In the genomic region with DNA sequence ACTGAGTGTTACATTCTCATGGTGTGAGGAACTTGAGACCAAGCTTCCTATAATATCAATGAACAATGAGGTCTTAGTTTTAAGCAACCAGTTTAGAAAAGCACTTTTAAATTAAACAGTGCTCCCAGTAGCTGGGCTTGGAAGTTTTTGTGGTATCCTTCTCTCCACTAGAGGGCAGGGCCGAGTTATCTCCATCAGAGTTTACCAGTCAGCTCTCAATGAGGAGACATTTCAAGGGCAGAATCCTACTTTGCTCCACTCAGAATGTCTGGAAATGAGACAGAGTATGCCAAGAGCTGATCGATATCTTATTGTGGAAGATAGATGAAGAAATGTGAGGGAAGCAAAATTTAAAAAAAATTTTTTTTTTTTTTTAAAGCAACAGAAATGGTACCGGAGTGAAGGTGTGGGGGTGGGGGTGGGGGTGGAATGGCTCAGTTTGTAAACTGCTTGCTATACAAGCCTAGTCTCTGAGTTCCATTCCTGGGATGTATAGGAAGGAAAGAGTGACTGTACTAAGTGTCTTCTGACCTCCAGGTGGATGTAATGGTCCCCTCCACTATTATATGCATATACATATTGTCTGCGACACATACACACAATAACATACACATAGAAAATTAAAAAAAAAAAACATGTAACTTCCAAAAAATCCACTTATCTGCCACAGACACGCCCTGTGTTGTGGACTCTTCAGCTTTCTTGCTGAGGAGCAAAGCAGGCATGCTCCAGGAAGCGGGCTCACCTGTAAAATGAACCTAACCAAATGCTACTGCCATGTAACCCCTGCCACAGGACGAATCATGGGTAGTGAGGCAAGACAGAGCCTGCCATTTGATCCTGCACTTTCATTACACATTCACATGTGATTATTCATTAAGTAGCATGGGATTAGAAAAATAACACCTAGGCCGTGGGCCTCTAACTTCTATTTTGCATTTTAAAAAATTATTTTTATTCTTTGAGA, we compare ENCODE assay signal across 8 mouse cellular contexts.
DNase-seq lines count a peak whose midpoint lies in the region; ATAC-seq lines count a peak whose summit lies in the region.

No protein-coding gene starts in this region.

- H3K9me3 ChIP-seq in kidney, embryonic 15.5 days (replicated peaks): no peaks in the 10 kb centered on the region
- no peaks in the 10 kb centered on the region for H3K9me3 ChIP-seq in limb, embryonic 10.5 days (replicated peaks)
- no peaks in the 10 kb centered on the region for H3K9me3 ChIP-seq in midbrain, embryonic 15.5 days

- no peak overlapping the region for H3K27ac ChIP-seq in kidney, embryonic 15.5 days
- no peak overlapping the region for H3K27ac ChIP-seq in limb, embryonic 10.5 days
- H3K27ac ChIP-seq in midbrain, embryonic 15.5 days: no peak overlapping the region

- no peak overlapping the region for H3K9ac ChIP-seq in kidney, embryonic 15.5 days
- no peak overlapping the region for H3K9ac ChIP-seq in midbrain, embryonic 15.5 days

- DNase-seq in urinary bladder, postnatal 25 days (ENCODE audit: low spot score): peak; percentile 51
- DNase-seq in urinary bladder, postnatal 10 days (ENCODE audit: low spot score): no peak
- peak; percentile 78 for DNase-seq in embryo, embryonic 10 days (ENCODE audit: low spot score)
- DNase-seq in limb, embryonic 10.5 days (ENCODE audit: low spot score): peak; percentile 48
- DNase-seq in thymus, postnatal 25 days: peak; percentile 11

- no peak overlapping the region for H3K4me3 ChIP-seq in kidney, embryonic 15.5 days (replicated peaks)
- no peak overlapping the region for H3K4me3 ChIP-seq in limb, embryonic 10.5 days
- H3K4me3 ChIP-seq in midbrain, embryonic 15.5 days: no peak overlapping the region

- H3K4me2 ChIP-seq in kidney, embryonic 15.5 days: no peak overlapping the region
- no peak overlapping the region for H3K4me2 ChIP-seq in midbrain, embryonic 15.5 days

- ATAC-seq in granulocyte monocyte progenitor cell, adult 5-6 weeks (replicated peaks; ENCODE audit: poor library complexity, severe bottlenecking): peak; percentile 91
- peak; percentile 89 for ATAC-seq in kidney, embryonic 15.5 days (replicated peaks; ENCODE audit: low FRiP score)
- ATAC-seq in midbrain, embryonic 15.5 days (replicated peaks): peak; percentile 87

- 52% methylated on average over 8 of the region's 8 CpGs for WGBS in kidney, embryonic 15.5 days
- 73% methylated on average over 8 of the region's 8 CpGs for WGBS in limb, embryonic 10.5 days
- WGBS in midbrain, embryonic 15.5 days: 63% methylated on average over 8 of the region's 8 CpGs

- H3K36me3 ChIP-seq in kidney, embryonic 15.5 days: no peaks in the 10 kb centered on the region
- H3K36me3 ChIP-seq in limb, embryonic 10.5 days: no peaks in the 10 kb centered on the region
- no peaks in the 10 kb centered on the region for H3K36me3 ChIP-seq in midbrain, embryonic 15.5 days (replicated peaks)

- no peaks in the 10 kb centered on the region for H3K27me3 ChIP-seq in kidney, embryonic 15.5 days
- H3K27me3 ChIP-seq in limb, embryonic 10.5 days (ENCODE audit: low read depth, poor library complexity, severe bottlenecking): no peaks in the 10 kb centered on the region
- H3K27me3 ChIP-seq in midbrain, embryonic 15.5 days (replicated peaks): no peaks in the 10 kb centered on the region

- peaks cover 12% of the 10 kb centered on the region; the same call in 1 of the 2 replicates for H3K4me1 ChIP-seq in kidney, embryonic 15.5 days
- H3K4me1 ChIP-seq in limb, embryonic 10.5 days: no peaks in the 10 kb centered on the region
- no peaks in the 10 kb centered on the region for H3K4me1 ChIP-seq in midbrain, embryonic 15.5 days
